Mouse (Mus musculus) erythroblast, embryonic 14.5 days (primary cell): ENCODE results near the gene Svs1.

Source experiments
- GATA1 ChIP-seq: IDR thresholded peaks from 2 replicates; pipeline ENCODE4 v1.6.1; 2012; ENCODE audit warnings: low read length, inconsistent platforms, mixed read lengths
- TAL1 ChIP-seq: IDR thresholded peaks from 3 replicates; pipeline ENCODE4 v1.6.1; 2012; ENCODE audit warnings: low read length, inconsistent platforms, mixed read lengths

- TF ChIP-seq GATA1 (no peak), TAL1 (no peak)
Measured at GRCm38 (mm10) chr6:48949596-48949995, 37.1 kb upstream of the Svs1 start.
